Mouse (Mus musculus) cortical plate, adult 2 months (tissue): ENCODE data around the gene Fndc4. TPM values are rescaled to one million over a fixed set of nuclear protein-coding genes. Genes with fewer than 3 reads are reported as not detected.
A peak's percentile ranks its signal among the peaks of the same experiment; 100 is the strongest.

ENCODE experiments used
- H3K27ac ChIP-seq: fragments of 200-500 bp; 2 replicates; pipeline ENCODE4 v1.5.1; 2012; ENCODE audit warnings: low read length, control low read depth, inconsistent platforms; ENCODE audit not compliant: insufficient read depth
- H3K4me1 ChIP-seq: fragments of 200-500 bp; 2 replicates; pipeline ENCODE4 v1.6.1; 2011; ENCODE audit warnings: low read length; ENCODE audit not compliant: control insufficient read depth, insufficient read depth
- H3K4me3 ChIP-seq: fragments of 200-500 bp; 2 replicates; pipeline ENCODE4 v1.5.1; 2011; ENCODE audit warnings: mild to moderate bottlenecking, low read length, control low read depth; ENCODE audit not compliant: insufficient read depth
- CTCF ChIP-seq: fragments of 200-500 bp; IDR thresholded peaks from 2 replicates; pipeline ENCODE4 v1.5.1; 2011; ENCODE audit warnings: mild to moderate bottlenecking, control low read depth, low read length; ENCODE audit not compliant: insufficient read depth; ENCODE audit errors: extremely low read depth
- POLR2A ChIP-seq: fragments of 200-500 bp; IDR thresholded peaks from 2 replicates; pipeline ENCODE4 v1.6.1; 2011; ENCODE audit warnings: mild to moderate bottlenecking, low read length, control low read depth; ENCODE audit not compliant: insufficient read depth; ENCODE audit errors: extremely low read depth
- polyA plus RNA-seq: library from polyadenylated mRNA; depleted of rRNA; stranded (reverse); fragments of >200 nt; gene quantifications from 2 replicates; pipeline ENCODE4 v1.2.3, GENCODE M21; 2012

The Fndc4 gene
- polyA plus RNA-seq, 1 experiment, result 172 TPM

- no peak for TF ChIP-seq CTCF
- TF ChIP-seq POLR2A, result no peak
- Histone ChIP-seq H3K4me1 (no peaks in the 10 kb centered on the region), H3K4me3 (no peak overlapping the region), H3K27ac (no peak overlapping the region)
These were observed 29.8 kb downstream of the Fndc4 start for GRCm38 (mm10) chr5:31266101-31266500.

- Histone ChIP-seq H3K4me1 (no peaks in the 10 kb centered on the region), H3K4me3 (no peak overlapping the region), H3K27ac (no peak overlapping the region)
- TF ChIP-seq CTCF, result no peak
- no peak for TF ChIP-seq POLR2A
These were observed 38.3 kb downstream of the Fndc4 start for GRCm38 (mm10) chr5:31257616-31258015.

GRCm38 (mm10) chr5:31255971-31256370, 39.9 kb downstream of the Fndc4 start:
- Histone ChIP-seq H3K4me1 (no peaks in the 10 kb centered on the region), H3K4me3 (no peak overlapping the region), H3K27ac (no peak overlapping the region)
- no peak for TF ChIP-seq CTCF
- TF ChIP-seq POLR2A, result no peak

- Histone ChIP-seq H3K4me1 (no peaks in the 10 kb centered on the region), H3K27ac (no peak overlapping the region), H3K4me3 (no peak overlapping the region)
- TF ChIP-seq POLR2A (no peak), CTCF (no peak)
These were observed 40.5 kb downstream of the Fndc4 start for GRCm38 (mm10) chr5:31255381-31255780.

- H3K4me3 ChIP-seq, result no peak overlapping the region
- no peak overlapping the region for H3K27ac ChIP-seq
- no peaks in the 10 kb centered on the region for H3K4me1 ChIP-seq
- no peak for TF ChIP-seq POLR2A
- TF ChIP-seq CTCF, result no peak
These were observed 41.0 kb downstream of the Fndc4 start for GRCm38 (mm10) chr5:31254901-31255300.

- Histone ChIP-seq H3K4me1 (no peaks in the 10 kb centered on the region), H3K4me3 (no peak overlapping the region), H3K27ac (peak overlapping the region; percentile 28; the same call in 1 of the 2 replicates)
- no peak for TF ChIP-seq POLR2A
- no peak for TF ChIP-seq CTCF
These were observed 41.4 kb downstream of the Fndc4 start for GRCm38 (mm10) chr5:31254452-31254851.

- Histone ChIP-seq H3K4me1 (no peaks in the 10 kb centered on the region), H3K4me3 (no peak overlapping the region), H3K27ac (peak overlapping the region; percentile 28; the same call in 1 of the 2 replicates)
- TF ChIP-seq CTCF (no peak), POLR2A (no peak)
These were observed 42.1 kb downstream of the Fndc4 start for GRCm38 (mm10) chr5:31253806-31254205.

- no peak overlapping the region for H3K27ac ChIP-seq
- H3K4me1 ChIP-seq, result no peaks in the 10 kb centered on the region
- H3K4me3 ChIP-seq, result no peak overlapping the region
- TF ChIP-seq POLR2A, result no peak
- no peak for TF ChIP-seq CTCF
These were observed 42.9 kb downstream of the Fndc4 start for GRCm38 (mm10) chr5:31252795-31253545.

GRCm38 (mm10) chr5:31252151-31252550, 43.7 kb downstream of the Fndc4 start:
- Histone ChIP-seq H3K4me1 (no peaks in the 10 kb centered on the region), H3K4me3 (no peak overlapping the region), H3K27ac (no peak overlapping the region)
- TF ChIP-seq POLR2A (no peak), CTCF (no peak)

- TF ChIP-seq POLR2A, result peak; percentile 11; the same call in 1 of the 2 replicates
- no peak for TF ChIP-seq CTCF
- no peak within 1 kb of the TSS for H3K27ac ChIP-seq
- no peak within 1 kb of the TSS for H3K4me3 ChIP-seq
These were observed 44.3 kb downstream of the Fndc4 start, which contains the start of gene Krtcap3 for GRCm38 (mm10) chr5:31251541-31252101. Gene Krtcap3 (plus strand): TSS chr5:31251691.

More at GRCm38 (mm10) chr5:31251541-31252101, 44.3 kb downstream of the Fndc4 start, which contains the start of gene Krtcap3:
- H3K4me1 ChIP-seq, result no peaks in the 10 kb centered on the region
